Mouse (Mus musculus): ENCODE data around the gene Cdc25b. TPM values are rescaled to one million over a fixed set of nuclear protein-coding genes. Genes with fewer than 3 reads are reported as not detected.
"Not testable (repeated sequence)": the region's sequence is repeated elsewhere in the genome, so short reads cannot be mapped to it uniquely, and the experiment has no call there.

The Cdc25b gene
- total RNA-seq, 2 experiments from 2014 or later, result 18.0 to 22.4 TPM

DNA sequence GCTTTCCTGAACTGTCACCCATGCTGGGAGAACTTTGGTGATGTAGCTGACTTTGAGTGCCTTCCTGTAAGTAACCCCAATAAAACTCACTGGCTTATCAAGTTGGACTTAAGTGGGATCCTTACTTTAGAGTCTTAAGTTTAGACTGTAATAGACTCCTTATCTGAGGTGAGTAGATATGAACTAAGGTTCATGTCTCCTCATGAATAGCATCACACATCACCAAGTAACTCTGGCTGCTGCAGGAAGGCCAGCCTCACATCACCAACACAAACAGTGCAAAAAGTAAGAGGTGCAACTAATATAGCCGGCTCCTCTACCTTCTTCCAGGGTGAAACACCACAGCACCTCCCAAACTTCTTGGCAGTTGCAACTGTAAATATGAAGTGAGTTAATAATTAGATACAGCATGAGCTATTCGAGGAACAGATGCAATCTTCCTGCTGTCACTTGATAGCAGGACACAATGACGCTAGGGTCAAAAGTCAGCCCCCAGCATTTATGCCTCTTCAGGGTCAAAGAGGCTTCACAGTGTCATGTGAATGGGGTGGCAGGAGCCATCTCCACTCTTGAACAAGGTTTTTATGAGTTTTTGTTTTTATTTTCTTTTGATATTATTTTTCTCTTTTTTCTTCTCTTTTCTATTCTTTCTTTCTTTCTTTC is 35.2 kb downstream of the Cdc25b start:
- no peak for DNase-seq (ENCODE audit: low spot score in 2 of 2)

DNA sequence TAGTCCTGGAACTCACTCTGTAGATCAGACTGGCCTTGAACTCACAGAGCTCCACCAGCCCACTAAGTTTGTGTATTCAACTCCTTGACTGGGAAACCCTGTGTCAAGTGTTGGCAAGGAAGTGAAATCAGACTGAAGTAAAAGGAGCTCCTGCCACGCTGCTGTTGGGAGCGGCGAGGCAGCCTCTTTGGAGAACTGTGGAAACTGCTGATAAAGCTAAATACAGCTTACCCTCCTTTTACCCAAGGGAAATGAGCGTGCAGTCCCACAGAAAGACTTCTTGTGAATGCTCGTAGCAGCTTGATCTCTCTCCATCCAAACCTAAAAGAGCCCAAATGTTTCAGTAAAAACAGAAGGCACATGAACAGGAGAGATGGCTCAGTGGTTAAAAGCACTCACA is 35.8 kb downstream of the Cdc25b start:
- DNase-seq (ENCODE audit: low spot score in 2 of 2), result no peak

DNA sequence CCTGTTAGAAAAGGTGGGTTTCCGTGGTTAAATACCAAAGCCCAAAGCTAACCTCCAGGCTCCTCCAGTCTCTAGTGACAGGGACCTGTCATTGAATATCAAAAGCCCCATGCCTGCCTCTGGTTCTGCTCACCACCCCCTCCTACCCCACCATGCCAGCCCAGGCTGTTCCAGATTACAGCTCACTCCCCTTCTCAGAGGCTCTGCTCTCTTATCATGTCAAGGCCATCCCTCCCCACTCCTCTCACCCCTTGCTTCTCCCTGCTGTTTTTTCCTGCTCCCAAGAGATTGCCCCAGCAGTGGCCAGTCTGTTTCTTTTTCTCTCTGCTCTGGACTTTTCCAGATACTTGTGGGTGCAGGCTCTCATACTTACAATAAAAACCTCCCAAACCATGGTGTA is 36.8 kb downstream of the Cdc25b start:
- DNase-seq (ENCODE audit: low spot score in 2 of 2), result no peak

DNA sequence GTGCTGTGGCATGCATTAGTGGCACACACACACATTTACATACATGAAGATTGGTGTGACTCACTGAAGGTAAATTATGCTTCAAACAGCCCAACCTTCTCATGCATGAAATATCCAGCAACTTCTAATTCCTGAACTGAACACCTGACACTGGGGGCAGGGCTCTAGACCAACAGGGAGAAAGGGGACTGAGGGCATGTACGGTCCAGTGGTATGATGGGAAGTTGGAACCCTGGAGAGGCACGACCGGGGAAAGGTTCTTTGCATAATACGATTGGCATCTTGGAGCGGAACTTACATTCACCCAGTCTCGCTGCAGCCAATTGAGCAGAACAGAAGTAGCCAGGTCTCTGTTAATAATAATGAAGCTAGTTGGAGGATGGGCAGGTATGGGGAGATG is 38.4 kb downstream of the Cdc25b start:
- no peak for DNase-seq (ENCODE audit: low spot score in 2 of 2)

DNA sequence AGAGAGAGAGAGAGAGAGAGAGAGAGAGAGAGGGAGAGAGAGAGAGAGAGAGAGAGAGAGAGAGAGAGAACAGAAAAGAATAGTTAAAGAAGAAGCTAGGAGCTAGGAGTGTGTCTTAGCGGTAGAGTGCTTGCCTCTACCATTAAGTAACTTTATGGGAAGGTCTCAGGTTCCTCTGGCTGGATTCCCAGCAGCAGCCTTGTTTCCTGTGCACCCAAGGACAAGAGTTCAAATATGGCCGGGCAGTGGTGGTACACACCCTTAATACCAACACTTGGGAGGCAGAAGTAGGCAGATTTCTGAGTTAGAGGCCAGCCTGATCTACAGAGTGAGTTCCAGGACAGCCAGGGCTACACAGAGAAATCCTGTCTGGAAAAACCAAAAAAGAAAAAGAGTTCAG is 39.9 kb downstream of the Cdc25b start:
- not testable (repeated sequence) for DNase-seq (ENCODE audit: low spot score in 2 of 2)

DNA sequence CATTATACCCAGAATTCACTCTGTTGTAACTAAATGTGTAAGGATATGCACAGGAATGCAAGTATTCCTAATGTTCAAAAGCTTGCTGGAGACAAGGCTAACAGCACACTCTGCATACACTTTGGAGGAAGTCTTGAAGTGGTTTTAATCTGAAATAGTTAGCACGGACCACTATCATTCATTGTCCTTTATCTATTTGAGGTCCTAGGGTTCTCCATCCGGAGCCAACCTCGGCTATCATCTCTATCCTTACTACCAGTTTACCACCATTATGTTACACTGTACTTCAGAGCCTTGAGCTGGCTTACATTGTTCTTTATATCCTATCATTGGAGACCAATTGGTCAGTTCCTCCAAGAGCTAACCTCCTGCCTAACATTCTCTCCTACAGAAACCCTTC is 40.5 kb downstream of the Cdc25b start:
- no peak for DNase-seq (ENCODE audit: low spot score in 2 of 2)

DNA sequence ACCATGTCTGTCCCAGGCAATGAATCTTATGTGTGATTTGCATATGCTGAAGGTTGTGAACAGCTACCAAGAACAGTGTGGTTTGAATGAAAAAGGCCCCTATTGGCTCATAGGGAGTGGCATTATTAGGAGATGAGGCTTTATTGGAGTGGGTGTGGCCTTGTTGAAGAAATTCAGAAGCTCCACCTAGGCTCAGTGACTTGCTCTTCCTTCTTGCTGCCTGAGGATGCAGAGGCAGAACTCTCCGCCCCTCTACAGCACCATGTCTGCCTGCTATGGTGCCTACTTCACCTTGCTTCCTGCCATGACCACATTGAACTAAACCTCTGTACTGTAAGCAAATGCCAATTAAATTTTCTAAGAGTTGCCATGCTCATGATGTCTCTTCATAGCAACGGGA is 45.8 kb downstream of the Cdc25b start:
- no peak for DNase-seq (ENCODE audit: low spot score in 2 of 2)

DNA sequence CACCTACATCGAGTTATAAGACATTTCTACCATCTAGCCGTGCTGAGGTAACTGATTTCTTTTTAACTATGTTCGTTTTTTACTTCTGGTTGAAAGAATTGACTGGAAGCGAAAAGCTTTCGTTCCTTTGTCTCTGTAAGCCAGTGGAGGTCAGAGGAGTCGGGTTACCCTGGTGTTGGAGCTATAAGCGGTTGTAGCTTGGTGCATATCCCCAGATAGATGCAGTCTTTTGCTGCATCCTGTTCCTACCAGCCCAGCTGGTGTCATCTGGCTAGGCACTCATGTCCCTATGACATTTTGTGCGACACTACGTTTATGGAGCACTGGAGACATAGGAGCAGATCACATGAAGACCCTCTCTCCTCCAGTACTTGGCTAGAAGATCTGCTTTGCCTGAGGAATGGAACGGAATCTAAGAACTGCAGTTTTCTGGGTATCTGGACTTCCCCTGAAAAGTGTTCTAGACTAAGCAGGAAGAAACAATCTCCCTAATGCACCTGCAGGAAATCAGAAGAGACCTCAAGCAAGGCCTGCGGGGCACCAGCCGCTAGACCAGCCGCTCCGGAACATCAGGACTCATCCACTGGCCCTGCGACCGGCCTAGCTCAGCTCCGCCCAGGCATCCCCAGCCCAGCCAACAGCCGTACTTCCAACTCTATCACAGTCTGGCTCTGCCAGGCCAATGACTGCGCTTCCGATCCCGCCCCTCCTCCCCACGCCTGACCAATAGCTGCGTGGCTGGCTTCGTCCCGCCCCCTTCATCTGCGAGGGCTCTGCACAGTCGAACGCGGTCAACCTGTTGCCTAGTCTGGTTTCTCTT is 46.8 kb downstream of the Cdc25b start, which contains the start of gene Mavs:
Mavs (plus strand) TSS at position 757 of the 820 bp plus-strand sequence.
- DNase-seq (ENCODE audit: low spot score in 2 of 2), result peak; percentile 92 to 96

DNA sequence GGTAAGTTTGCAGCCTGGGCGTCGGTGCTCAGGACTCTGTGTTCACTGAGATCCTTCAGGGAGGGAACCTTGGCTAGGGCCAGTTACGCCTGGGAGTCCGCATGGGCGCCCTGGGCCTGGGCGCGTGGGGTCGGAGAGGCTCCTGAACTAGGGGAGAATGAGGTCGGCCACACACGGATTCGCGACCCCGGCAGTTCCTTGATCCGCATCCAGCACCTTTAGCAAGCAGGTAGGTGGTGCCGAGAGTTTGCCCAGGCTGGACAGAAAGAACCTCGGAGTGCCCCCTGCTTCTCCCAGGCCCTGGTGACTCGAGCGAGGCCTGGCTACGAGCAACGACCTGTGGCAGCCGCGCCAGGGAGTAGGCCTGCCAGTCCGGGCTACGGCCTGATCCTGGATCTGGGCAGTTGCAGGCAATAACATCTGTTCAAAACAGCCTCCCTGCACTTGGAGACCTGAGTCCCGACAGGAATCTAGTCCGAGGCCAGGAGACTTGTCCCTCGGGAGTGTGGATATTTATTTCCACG is 47.4 kb downstream of the Cdc25b start:
- DNase-seq (ENCODE audit: low spot score in 2 of 2), result no peak

DNA sequence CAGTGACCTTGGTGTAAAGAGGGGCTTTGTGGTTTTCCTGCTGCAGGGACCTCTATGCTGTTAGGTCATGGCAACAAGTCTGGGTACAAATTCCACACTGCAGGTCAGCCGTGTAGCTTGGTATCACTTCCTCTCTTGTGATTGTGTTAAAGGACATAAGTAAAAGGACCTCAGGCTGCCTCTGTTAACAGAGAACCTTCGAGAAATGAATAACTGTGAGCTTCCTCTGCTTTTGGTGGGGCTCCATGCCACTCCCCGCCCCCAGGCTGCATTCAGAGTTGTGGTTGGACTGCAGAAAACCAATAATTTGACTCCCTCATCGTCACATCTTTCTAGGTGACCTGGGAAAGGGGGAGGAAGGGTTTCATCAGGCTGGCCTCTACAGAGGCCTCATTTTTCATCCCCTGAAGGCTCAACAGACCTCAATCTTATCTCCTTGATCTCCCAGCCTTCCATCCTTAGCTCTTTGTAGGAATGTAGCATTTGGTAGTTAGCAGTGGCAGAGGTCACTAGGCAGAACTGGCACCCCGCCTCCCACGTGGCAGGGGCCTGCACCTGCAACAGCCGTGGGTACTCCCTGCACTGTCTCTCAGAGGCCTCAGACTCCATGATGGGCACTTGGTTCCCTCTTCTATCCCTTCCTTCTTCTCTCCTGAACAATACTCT is 48.4 kb downstream of the Cdc25b start:
- no peak for DNase-seq (ENCODE audit: low spot score in 2 of 2)

DNA sequence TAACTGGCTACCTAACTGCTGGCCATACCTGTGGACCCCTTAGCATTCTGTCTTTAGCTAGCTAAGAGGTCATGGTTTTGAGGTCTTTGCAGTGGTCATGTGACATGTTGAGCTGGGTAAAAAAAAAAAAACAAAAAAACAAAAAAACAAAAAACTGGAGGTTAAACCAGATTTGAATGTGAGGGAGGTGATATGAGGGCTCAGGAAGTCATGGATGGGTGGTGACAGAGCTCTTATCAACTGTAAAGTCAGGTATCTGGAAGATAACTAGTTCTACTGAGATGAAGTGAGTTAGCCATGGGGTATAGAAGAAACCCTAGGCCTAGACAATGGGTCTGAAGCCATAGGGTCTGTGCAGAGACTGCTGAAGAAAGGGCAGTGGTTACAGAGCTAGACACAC is 55.4 kb downstream of the Cdc25b start:
- DNase-seq (ENCODE audit: low spot score in 2 of 2), result no peak

DNA sequence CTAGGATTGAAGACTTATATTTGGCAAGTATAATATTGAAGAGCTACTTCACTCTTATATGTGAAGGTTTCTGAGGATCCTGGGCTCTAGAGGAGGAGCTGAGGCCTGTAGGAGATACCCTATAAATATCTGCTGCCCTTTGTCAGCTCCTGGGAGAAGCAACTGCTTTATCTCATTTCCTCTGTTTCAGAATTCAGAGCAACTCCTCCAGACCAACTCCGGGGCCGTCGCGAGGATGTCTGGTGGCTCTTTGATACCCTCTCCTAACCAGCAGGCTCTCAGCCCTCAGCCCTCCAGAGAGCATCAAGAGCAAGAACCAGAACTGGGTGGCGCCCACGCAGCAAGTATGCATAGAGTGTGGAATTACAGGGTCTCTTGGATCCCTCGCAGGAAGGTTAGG is 56.2 kb downstream of the Cdc25b start:
- DNase-seq (ENCODE audit: low spot score in 2 of 2), result no peak

Other genes with a start within 250 kb of the Cdc25b start
- 1 to 10 TPM; 5.5 to 6.5 TPM for gene Gfra4, start 143.9 kb upstream of the Cdc25b start, total RNA-seq (2021)
- 10 to 100 TPM; 13.2 to 15.2 TPM for gene Adam33, start 123.1 kb upstream of the Cdc25b start, total RNA-seq (2021)
- gene Siglec1, start 100.2 kb upstream of the Cdc25b start, total RNA-seq (2021), result 1 to 10 TPM; 2.5 to 2.9 TPM
- 10 to 100 TPM; 30.6 to 32.6 TPM for gene Hspa12b, start 59.7 kb upstream of the Cdc25b start, total RNA-seq (2021)
- not detected for gene Gm11037, start 53.5 kb upstream of the Cdc25b start, total RNA-seq (2021)
- gene 1700037H04Rik, start 26.9 kb upstream of the Cdc25b start, total RNA-seq (2021), result 10 to 100 TPM; 11.7 to 14.5 TPM
- 10 to 100 TPM; 63.8 to 70.1 TPM for gene Cenpb, start 6.9 kb upstream of the Cdc25b start, total RNA-seq (2021)
- gene Spef1, start 333 bp downstream of the Cdc25b start, total RNA-seq (2021), result 1 to 10 TPM; 5.8 to 6.6 TPM
- 10 to 100 TPM; 17.4 to 21.7 TPM for gene Ap5s1, start 20.1 kb downstream of the Cdc25b start, total RNA-seq (2021)
- gene Mavs, start 47.1 kb downstream of the Cdc25b start, total RNA-seq (2021), result 10 to 100 TPM; 23.5 to 26.9 TPM
- gene Pank2, start 75.5 kb downstream of the Cdc25b start, total RNA-seq (2021), result 10 to 100 TPM; 41.3 to 44.0 TPM
- 1 to 10 TPM; 6.0 to 7.0 TPM for gene Rnf24, start 165.9 kb downstream of the Cdc25b start, total RNA-seq (2021)

Measured in gastrocnemius, postnatal 4 days (tissue).